Mouse (Mus musculus) stomach, postnatal 0 days (tissue): ENCODE measurements at regions not wholly inside any gene's neighbourhood (a gene's known extent, or its start where the extent isn't known, plus 50 kb on each side); places are given as distances from the start of the nearest gene placed in this dataset.

Experiments used
- ATAC-seq: fragments of 200-750 bp; cut with Nextera tagmentation; 2 replicates; pipeline ENCODE4 v1.8.0; 2017; ENCODE audit not compliant: low FRiP score, low TSS enrichment
- DNase-seq: peaks from one replicate; pipeline ENCODE4 v3.0.0-alpha.2; 2016; ENCODE audit warnings: low spot score
- H3K27ac ChIP-seq: fragments of 300-500 bp; sonication (generic); replicated peaks from 2 replicates; pipeline ENCODE4 v1.5.1; 2014; ENCODE audit warnings: mild to moderate bottlenecking, control low read depth
- H3K27me3 ChIP-seq: fragments of 300-500 bp; sonication (generic); 2 replicates; pipeline ENCODE4 v1.6.1; 2014; ENCODE audit warnings: low read length; ENCODE audit not compliant: control insufficient read depth, insufficient read depth
- H3K36me3 ChIP-seq: fragments of 300-500 bp; sonication (generic); 2 replicates; pipeline ENCODE4 v1.6.1; 2014; ENCODE audit warnings: low read length, mixed read lengths; ENCODE audit not compliant: control insufficient read depth, insufficient read depth
- H3K4me1 ChIP-seq: fragments of 300-500 bp; sonication (generic); replicated peaks from 2 replicates; pipeline ENCODE4 v1.6.1; 2014; ENCODE audit warnings: antibody characterized with exemption; ENCODE audit not compliant: control insufficient read depth, insufficient read depth
- H3K4me2 ChIP-seq: fragments of 300-500 bp; sonication (generic); replicated peaks from 2 replicates; pipeline ENCODE4 v1.6.1; 2014; ENCODE audit warnings: low read depth, mild to moderate bottlenecking, control low read depth, moderate library complexity
- H3K4me3 ChIP-seq: fragments of 300-500 bp; sonication (generic); 2 replicates; pipeline ENCODE4 v1.5.1; 2014; ENCODE audit warnings: low read depth, low read length, control low read depth
- H3K9ac ChIP-seq: fragments of 300-500 bp; sonication (generic); 2 replicates; pipeline ENCODE4 v1.6.1; 2014; ENCODE audit warnings: mild to moderate bottlenecking, low read length, control low read depth, mixed read lengths
- H3K9me3 ChIP-seq: fragments of 300-500 bp; sonication (generic); 2 replicates; pipeline ENCODE4 v1.6.1; 2016; ENCODE audit warnings: low read length; ENCODE audit not compliant: control insufficient read depth
- CTCF ChIP-seq: IDR thresholded peaks from 2 replicates; pipeline ENCODE4 v1.5.1; 2016; ENCODE audit warnings: antibody characterized with exemption, low read depth, mild to moderate bottlenecking, moderate library complexity
- EP300 ChIP-seq: optimal IDR thresholded peaks from 2 replicates; pipeline ENCODE3; 2016; ENCODE audit warnings: antibody characterized with exemption
- WGBS: fragments of 180-500 bp; shearing (Covaris S2); extraction: QIAGEN DNeasy Blood & Tissue Kit; methylation state at CpG from one replicate; pipeline ENCODE4 v1.1.7; 2014; 5-methylcytosine and 5-hydroxymethylcytosine counted together

DNA sequence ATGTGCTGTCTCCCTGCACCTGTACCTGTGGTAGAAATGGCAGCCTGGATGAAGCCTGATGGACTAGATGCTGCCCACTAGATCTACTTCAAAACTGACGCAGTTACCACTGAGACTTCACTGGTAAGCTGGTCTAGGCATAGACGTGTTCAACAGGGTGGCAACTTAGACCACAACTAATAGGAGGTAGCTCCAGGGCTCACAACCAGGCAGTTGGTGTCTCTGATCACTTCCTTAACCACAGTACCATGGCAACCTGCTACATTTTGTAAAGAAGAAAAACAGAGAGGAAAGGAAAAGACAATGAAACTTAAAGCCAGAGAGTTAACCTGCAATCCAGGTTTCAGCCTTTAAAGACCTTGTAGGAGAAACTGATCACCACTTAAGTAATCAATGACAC is 131.9 kb upstream of the Prkcq start:
- Histone ChIP-seq H3K9ac (no peak overlapping the region), H3K4me1 (no peaks in the 10 kb centered on the region), H3K36me3 (no peaks in the 10 kb centered on the region), H3K4me3 (no peak overlapping the region), H3K9me3 (no peaks in the 10 kb centered on the region), H3K27me3 (no peaks in the 10 kb centered on the region), H3K4me2 (no peak overlapping the region), H3K27ac (no peak overlapping the region)
- DNase-seq = no peak
- 80% methylated on average over 2 of the region's 2 CpGs for WGBS
- TF ChIP-seq EP300 (no peak), CTCF (no peak)
- ATAC-seq = no peak

DNA sequence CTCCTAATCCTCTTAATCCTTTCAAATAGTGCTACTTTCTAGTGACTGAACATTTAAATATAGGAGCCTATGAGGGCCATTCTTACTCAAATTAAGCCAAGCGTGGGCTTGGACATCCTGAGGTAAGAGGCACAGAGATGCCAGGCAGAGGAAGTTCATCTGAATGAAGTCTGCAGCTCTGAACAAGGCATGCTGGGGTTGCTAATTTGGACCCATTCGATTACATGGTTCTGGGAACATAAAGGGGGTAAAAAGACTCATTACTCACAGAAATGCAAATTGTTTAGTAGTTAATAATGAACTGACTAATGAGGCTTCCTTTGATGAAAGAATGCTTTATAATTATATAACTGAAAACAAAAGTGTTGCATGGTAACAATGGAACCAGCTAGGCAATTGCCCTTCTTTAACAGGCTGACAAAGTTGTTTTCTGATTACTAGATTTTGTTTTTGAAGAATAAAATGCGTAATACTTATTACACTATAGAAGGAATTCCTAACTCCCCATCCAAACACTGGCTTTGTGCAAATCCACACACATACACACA is 127.1 kb upstream of the Prkcq start:
- no peak for ATAC-seq
- no peak for DNase-seq
- Histone ChIP-seq H3K4me3 (no peak overlapping the region), H3K4me2 (no peak overlapping the region), H3K27me3 (no peaks in the 10 kb centered on the region), H3K27ac (no peak overlapping the region), H3K9me3 (no peaks in the 10 kb centered on the region), H3K36me3 (no peaks in the 10 kb centered on the region), H3K9ac (no peak overlapping the region), H3K4me1 (no peaks in the 10 kb centered on the region)
- WGBS = 83% methylated on average over 3 of the region's 3 CpGs
- TF ChIP-seq EP300 = no peak
- TF ChIP-seq CTCF = no peak

DNA sequence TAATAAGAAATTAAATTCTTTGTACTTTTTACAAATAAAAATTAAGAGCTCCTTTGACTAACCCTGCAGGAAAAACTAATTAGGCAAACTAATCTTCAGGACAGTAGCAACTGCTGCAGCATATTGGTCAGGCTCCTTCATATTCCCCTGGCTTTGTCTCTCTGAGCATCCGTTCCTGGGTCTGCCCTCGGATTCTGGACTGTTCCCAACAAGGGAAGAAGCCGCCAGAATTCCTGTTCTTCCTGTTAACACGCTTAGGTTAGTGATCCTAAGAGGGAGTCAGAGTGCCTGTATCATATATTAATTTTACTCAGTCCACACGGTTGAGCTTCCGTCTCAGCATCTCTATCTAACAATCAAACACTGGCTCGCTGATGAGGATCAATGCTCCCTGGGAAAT is 120.3 kb upstream of the Prkcq start:
- no peaks in the 10 kb centered on the region for H3K4me1 ChIP-seq
- H3K36me3 ChIP-seq = no peaks in the 10 kb centered on the region
- WGBS = 81% methylated on average over 7 of the region's 7 CpGs
- DNase-seq (no peak), ATAC-seq (no peak)
- no peak overlapping the region for H3K9ac ChIP-seq
- no peak overlapping the region for H3K27ac ChIP-seq
- H3K27me3 ChIP-seq = no peaks in the 10 kb centered on the region
- no peak overlapping the region for H3K4me3 ChIP-seq
- TF ChIP-seq EP300 = no peak
- no peak for TF ChIP-seq CTCF
- H3K9me3 ChIP-seq = no peaks in the 10 kb centered on the region
- no peak overlapping the region for H3K4me2 ChIP-seq

DNA sequence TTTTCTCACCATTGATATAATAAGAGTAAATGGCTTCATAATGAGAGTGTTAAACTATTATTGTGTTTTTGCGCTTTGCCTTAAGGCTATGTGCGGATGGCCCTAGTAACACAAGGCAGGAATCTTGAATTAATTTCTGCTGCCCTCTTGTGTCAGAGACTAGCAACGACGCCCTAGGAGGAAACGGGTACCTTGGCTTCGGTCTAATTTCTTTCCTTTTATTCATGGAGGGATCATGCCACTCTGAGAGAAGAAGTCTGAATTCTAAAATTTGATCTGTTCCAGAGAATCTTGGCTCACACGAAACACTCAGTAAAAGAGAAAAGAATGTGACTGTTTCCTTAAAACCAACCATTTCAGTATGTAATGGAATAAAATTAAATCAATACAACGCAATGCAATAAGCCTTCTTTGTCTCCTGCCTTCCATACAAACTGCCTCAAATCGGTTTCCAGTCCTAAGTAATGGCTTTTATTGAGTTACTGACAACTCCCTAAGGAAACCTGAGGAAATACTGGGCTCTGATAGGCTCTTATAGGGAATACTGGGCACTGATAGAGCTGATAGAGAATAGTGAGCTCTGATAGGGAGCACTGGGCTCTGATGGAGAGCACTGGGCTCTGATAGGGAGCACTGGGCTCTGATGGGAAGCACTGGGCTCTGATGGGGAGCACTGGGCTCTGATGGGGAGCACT is 112.0 kb upstream of the Prkcq start:
- Histone ChIP-seq H3K4me2 (no peak overlapping the region), H3K36me3 (no peaks in the 10 kb centered on the region), H3K9ac (no peak overlapping the region), H3K27me3 (no peaks in the 10 kb centered on the region), H3K27ac (no peak overlapping the region), H3K9me3 (no peaks in the 10 kb centered on the region), H3K4me3 (no peak overlapping the region), H3K4me1 (no peaks in the 10 kb centered on the region)
- ATAC-seq (no peak), DNase-seq (peak; percentile 37)
- WGBS = 18% methylated on average over 9 of the region's 9 CpGs
- no peak for TF ChIP-seq EP300
- peak; percentile 88 for TF ChIP-seq CTCF

DNA sequence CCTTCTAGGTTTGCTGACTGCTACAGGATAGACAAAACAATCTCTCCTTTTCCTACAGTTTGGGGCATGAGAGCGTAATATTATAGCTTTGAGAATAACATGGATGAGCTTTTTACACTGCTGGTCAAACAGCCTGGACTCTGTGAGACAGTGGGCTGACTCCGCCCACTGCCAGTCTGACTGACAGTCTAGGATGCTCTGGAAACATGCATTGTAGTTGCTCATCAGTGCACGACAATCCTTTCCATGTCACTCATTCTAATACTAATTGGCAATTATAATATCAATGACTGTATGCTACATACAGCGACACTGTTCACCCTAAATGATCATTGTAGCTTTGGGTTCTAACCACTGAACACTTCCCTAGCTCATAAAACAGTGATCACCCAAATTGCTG is 104.5 kb upstream of the Prkcq start:
- WGBS = 82% methylated on average over 4 of the region's 4 CpGs
- no peak for DNase-seq
- no peak for ATAC-seq
- H3K36me3 ChIP-seq = no peaks in the 10 kb centered on the region
- no peak overlapping the region for H3K9ac ChIP-seq
- no peaks in the 10 kb centered on the region for H3K4me1 ChIP-seq
- no peaks in the 10 kb centered on the region for H3K9me3 ChIP-seq
- no peak overlapping the region for H3K27ac ChIP-seq
- TF ChIP-seq CTCF (no peak), EP300 (no peak)
- H3K27me3 ChIP-seq = no peaks in the 10 kb centered on the region
- no peak overlapping the region for H3K4me3 ChIP-seq
- no peak overlapping the region for H3K4me2 ChIP-seq

DNA sequence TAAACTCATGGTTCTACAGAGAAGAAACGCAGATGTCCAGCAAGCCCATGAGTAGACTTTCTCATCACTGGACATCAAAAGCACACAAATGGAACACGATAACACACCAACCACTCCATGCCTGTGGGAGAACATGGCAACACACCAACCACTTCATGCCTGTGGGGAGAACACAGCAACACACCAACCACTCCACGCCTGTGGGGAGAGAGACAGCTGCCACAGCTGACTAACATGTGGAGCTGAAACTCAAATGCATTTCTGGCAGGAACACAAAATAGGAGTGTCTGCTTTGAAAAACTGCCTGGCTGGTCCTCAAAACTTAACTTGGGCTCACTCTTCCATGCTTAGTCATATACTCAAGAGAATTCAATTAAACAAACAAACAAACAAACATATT is 88.4 kb upstream of the Prkcq start:
- no peaks in the 10 kb centered on the region for H3K27me3 ChIP-seq
- H3K9ac ChIP-seq = no peak overlapping the region
- 91% methylated on average over 3 of the region's 3 CpGs for WGBS
- no peaks in the 10 kb centered on the region for H3K9me3 ChIP-seq
- no peaks in the 10 kb centered on the region for H3K36me3 ChIP-seq
- no peak overlapping the region for H3K4me2 ChIP-seq
- TF ChIP-seq EP300 = no peak
- TF ChIP-seq CTCF = no peak
- H3K27ac ChIP-seq = no peak overlapping the region
- DNase-seq (no peak), ATAC-seq (no peak)
- no peak overlapping the region for H3K4me3 ChIP-seq
- no peaks in the 10 kb centered on the region for H3K4me1 ChIP-seq
